Mouse (Mus musculus) adrenal gland, adult 18-20 months (tissue): ENCODE results near the gene Serhl. TPM values are rescaled to one million over a fixed set of nuclear protein-coding genes. Genes with fewer than 3 reads are reported as not detected.

Source experiments
- DNase-seq, 2 experiments: peaks; one replicate each; pipeline ENCODE4 v3.0.0; 2021 to 2022; ENCODE audit warnings: low spot score in 2 of 2
- total RNA-seq, 2 experiments: library from RNA; stranded (reverse); gene quantifications; 1 replicate in 1 of 2; 2 replicates in 1 of 2; pipeline ENCODE4 v1.2.3; 2021

Serhl gene
- total RNA-seq, 2 experiments from 2014 or later = 47.9 to 53.1 TPM

DNA sequence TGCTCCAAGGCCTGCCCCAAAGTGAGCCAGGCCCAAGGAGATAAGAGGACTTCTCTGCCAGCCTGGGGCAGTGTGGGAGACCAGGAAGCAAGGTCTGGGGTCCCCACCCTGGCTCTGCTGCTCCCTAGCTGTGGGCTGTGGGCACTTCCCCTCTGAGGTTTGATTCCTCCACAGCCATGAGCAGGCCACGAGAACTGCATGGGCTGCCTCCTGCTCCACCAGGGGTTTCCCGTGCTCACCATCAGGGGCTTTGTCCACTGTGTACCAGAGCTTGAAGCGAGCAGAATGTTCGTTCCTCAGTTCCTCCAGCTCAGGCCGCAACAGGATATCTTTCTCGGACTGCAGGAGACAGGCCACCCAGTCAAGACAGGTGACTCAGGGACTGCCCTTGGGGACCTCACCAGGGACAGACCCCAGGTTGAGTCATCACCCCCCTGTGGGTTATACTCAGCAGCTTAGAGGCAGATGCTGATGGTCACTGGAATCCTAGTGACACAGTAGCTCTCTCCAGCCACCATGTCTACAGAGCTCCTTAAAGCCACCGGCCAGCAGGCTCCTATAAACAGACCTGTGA, 69.4 kb downstream of the Serhl start:
- no peak for DNase-seq

DNA sequence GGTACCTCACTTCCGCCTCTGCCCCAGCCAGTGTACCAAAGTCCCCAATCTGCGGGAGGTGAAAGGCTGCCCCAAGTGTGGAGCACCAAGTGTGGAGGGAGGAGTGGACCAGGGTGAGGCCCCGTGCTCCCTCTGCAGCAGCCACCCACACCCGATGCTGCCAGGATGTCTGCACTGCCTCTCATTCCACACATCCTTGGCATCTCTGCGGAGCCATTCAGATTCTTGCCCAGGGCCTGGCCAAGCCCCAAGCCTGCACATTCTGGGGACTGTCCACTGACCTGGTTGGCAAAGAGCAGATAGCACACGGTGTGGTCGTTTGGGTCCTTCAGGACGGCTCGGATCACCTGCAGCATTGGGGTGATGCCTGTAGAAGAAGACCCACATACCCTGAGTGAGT, 70.5 kb downstream of the Serhl start:
- no peak for DNase-seq

DNA sequence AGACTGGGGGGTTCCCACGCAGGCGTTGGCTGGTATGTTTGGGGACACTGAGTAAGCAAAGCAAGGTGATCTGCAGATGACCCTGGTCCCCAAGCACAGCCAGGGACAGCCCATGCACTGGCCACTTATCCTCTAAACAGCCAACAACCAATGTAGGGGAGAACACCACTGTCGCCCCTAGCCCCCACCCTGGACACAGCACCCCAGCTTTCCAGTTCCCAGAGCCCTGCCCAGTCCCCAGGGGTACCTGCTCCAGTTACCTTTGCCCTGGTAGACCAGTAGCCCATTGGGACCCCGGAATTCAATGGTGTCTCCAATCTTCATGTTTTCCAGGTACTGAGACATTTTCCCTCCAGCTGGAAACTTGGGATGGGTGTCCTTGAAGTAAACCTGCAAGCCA, 71.3 kb downstream of the Serhl start:
- DNase-seq = no peak

DNA sequence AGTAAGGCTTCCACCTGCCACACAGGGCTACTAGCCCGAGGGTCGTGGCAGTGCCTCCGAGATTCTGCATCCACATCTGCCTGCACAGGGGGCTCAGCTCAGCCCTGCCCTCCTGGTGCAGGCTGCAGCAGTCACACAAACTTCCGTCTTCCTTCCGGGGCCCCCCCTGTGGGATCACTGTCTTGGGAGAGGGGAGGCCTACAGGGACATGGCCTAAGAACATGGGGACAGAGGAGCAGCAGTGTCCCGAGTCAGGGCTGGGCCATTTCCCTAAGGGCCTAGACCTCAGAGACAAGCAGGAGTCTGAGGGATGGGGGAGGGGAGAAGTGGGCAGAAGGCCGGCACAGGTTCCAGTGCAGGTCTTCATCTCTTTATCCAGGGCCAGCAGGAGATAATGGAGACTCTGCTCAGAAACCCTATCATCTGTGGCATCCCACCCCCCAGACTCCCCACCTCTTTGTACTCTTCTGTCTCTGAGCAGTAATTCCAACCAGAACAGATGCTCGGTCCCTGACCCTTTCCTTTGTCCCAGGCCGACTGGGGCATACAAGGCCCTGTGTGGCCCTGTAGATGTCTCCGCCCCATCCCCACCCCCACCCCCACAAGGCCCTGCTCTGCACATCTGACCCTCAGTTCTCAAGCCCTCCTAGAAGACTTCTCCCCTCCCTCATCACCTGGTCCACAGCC, 71.9 kb downstream of the Serhl start:
- DNase-seq = no peak

DNA sequence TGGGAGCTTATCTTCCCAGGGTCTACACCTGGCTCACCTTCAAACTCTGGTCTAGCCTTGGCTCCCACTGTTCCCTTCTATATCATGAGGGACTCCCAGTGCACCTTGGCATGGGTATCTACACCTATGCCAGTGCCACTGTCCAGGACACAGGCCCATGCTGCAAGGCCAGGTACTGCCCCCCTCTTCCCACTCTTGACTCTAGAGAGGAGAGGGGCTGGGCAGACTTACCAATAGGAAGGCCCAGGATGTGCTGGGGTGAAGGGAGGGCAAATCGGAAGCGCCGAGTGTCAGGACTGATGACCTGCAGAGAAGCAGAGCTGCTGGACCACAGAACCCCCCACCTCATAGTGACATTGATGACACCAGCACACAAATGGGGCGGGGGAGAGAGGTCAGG, 72.7 kb downstream of the Serhl start:
- DNase-seq = no peak

DNA sequence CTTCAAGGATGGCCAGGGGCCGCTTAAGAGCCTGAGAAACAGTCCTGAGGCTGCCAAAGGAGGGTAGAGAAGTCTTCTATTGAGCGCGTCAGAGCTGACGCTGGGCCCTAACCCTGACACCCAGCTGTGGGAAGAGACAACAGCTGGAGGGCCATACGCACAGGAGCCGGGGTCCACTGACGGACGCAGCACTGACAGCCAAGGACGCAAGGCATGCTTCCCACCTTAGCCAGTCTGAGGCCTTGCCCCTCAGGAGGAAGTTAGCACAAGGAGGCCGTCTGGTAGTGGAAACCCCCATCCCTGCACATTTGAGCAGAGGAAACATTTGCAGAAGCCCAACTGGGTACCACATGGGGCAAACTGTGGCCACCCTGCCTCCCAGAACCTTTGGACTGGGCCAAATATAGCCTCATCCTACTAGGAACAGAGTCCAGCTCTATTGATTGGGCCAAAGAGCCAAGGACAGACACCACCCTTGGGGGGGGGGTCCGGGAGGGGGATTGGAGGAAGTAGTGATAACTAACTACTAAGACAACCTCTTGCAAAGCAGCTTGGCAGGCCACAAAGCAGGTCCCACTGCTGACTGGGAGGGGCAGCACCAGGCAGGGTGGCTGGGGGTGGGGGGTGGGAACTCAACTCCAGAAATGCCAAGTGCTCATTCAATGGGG, 73.6 kb downstream of the Serhl start:
- DNase-seq = no peak

DNA sequence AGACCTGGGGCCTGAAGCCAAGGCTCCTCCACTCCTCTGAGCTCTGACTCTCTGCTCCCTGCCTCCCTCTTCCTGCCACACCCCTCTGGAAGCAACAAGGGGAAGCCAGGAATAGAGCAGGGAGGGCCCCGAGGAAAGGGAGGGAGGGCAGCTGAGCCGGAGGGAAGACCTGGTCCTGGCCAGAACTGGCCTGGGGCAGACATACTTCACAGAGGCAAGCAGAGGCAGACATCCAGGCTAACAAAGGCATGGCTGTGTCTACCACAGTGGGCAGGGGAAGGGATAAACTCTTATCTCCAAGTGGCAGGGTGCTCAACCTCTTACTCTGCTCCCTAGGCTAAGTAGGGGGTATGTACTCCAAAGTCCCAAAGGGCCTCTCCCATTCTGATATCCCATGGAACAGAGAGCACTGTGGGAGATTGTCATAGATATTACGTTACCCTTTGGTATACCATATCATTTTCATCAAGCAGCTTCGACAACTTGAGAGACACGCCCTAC, 75.7 kb downstream of the Serhl start:
- peak in 1 of 2 experiments; percentile 27 for DNase-seq

DNA sequence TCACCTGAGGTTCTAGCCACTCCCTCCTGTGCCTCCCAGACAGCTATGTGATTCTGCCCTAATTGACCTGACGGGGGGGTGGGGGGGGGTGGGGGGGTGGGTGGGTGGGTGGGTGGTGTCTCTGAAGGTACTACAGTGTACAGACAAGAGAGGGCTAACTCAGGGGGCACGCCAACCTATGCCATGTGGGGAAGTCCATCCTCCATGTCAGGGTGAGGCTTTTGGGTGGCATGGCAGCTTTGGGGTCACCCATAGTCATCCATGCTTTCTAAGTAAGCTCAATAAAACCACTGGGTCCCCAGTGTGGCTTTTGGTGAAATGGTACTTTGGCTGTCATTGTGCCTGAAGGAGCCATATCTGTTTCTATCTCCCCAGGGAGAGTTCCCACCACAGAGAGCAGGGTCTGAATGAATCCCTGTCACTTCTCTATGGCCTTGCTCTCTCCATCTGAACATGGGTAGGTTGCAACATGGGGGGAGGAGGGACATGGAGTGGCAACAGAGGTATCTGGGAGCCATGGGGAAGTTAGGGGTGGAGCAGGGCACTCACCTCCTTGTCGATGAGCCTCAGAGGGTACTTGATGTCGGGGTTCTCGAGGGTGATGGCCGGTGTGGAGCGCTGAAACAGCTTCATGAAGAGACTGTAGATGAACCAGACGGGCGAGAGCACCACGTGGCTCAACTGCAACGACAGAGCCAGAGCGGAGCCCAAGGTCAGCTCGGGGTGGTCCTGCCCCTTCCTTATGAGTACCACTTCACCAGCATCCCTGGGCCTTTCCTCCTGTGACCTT, 76.4 kb downstream of the Serhl start:
- DNase-seq = no peak

Other genes starting within 250 kb of the Serhl start
- 10 to 100 TPM; 84.4 to 91.1 TPM for gene Tcf20, start 101.6 kb upstream of the Serhl start, total RNA-seq
- gene Nfam1, start 56.2 kb upstream of the Serhl start, total RNA-seq = 1 to 10 TPM; 3.2 to 4.1 TPM
- gene Rrp7a, start 33.3 kb downstream of the Serhl start, total RNA-seq = 100 to 1,000 TPM; 111 to 113 TPM
- 100 to 1,000 TPM in 1 of 2 experiments, 10 to 100 TPM in 1; 86.0 to 105 TPM for gene Poldip3, start 59.9 kb downstream of the Serhl start, total RNA-seq
- 100 to 1,000 TPM; 248 to 351 TPM for gene Cyb5r3, start 83.1 kb downstream of the Serhl start, total RNA-seq
- gene A4galt, start 162.3 kb downstream of the Serhl start, total RNA-seq = 1 to 10 TPM; 5.5 to 8.6 TPM